Mouse (Mus musculus): ENCODE data around the gene Fcgbp. TPM values are rescaled to one million over a fixed set of nuclear protein-coding genes. Genes with fewer than 3 reads are reported as not detected.

Fcgbp gene
- polyA plus RNA-seq, 1 experiment = not detected

DNA sequence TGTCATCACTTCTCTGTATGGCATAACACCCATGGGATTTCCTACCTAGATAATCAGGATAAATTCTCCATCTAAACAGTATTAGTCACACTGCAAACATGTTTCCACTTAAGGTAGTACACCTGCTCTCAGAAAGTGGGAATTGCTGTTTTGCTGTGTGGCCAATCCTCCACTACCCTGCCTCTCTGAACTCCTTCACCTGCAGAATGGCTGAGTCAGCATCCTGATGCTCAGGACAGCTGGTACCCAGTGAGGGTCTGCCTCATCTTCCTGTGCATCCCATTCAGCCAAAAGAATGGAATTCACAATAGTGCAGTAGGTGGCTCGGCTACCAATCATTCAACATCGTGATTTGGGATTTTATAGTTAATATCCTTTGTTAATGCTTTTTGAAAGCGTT, 88.9 kb downstream of the Fcgbp start:
- Histone ChIP-seq H3K4me1 (ENCODE audit: control insufficient read depth, insufficient read depth, low read length) (no peaks in the 10 kb centered on the region), H3K4me3 (replicated peaks; ENCODE audit: control insufficient read depth, low read depth, low read length) (no peak overlapping the region), H3K27ac (ENCODE audit: control insufficient read depth, insufficient read depth, low read depth, low read length, poor library complexity) (no peak overlapping the region)
- TF ChIP-seq CTCF (IDR thresholded peaks at IDR 0.05; ENCODE audit: control insufficient read depth, insufficient read depth, low read length) (no peak), POLR2A (IDR thresholded peaks at IDR 0.05; ENCODE audit: borderline replicate concordance, control insufficient read depth, low read depth, low read length) (no peak)
- WGBS = 75% methylated on average over 3 of the region's 3 CpGs

DNA sequence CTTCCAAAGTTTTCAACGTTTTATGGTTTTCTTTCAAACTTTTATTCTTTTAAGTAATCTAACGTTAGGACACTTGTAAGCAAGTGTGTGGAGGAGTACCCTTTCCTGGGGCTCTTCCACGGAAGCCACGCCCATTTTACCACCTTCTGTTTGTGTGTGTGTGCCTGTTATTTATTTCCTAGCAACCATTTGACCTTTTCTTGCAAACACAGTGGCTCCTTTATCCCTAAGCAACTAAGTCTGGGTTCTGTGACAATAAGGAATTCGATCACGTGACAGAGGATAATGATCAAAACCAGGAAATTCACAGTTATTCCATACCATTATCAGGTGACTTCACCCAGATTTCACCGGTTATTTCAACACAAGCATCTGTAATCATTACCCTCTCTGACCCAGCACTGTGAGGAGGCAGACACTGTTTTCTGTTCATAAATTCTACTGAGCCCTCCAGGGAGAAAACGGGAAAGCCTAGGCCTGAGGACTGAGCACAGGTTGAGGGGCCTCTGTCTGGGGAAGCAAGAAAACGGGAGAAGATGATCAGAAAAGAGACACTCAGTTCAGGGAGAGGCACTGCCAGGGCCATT, 90.2 kb downstream of the Fcgbp start:
- TF ChIP-seq CTCF (IDR thresholded peaks at IDR 0.05; ENCODE audit: control insufficient read depth, insufficient read depth, low read length) (no peak), POLR2A (IDR thresholded peaks at IDR 0.05; ENCODE audit: borderline replicate concordance, control insufficient read depth, low read depth, low read length) (no peak)
- 53% methylated on average over 9 of the region's 9 CpGs for WGBS
- no peaks in the 10 kb centered on the region for H3K4me1 ChIP-seq (ENCODE audit: control insufficient read depth, insufficient read depth, low read length)

DNA sequence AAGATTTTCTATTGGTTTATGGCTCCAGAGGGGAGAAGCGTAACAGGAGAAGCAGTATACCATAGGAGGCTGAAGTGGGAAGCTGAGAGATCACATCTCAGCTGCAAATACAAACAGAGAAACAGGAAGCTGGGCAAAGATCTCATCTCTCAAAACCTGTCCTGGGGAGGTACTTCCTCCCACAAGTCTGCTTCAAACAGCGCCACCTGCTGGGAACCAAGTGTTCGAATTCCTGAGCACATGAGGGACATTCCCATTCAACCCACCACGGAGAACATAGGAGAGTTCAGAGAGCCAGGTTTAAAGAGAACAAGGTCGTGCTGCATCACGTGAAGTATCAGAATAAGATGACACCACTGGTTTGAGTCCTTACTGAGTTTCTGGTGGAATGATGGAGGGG, 94.4 kb downstream of the Fcgbp start:
- TF ChIP-seq POLR2A (IDR thresholded peaks at IDR 0.05; ENCODE audit: borderline replicate concordance, control insufficient read depth, low read depth, low read length) (no peak), CTCF (IDR thresholded peaks at IDR 0.05; ENCODE audit: control insufficient read depth, insufficient read depth, low read length) (peak; percentile 18; the same call in 1 of the 2 replicates)
- no peak overlapping the region for H3K4me3 ChIP-seq (replicated peaks; ENCODE audit: control insufficient read depth, low read depth, low read length)
- H3K4me1 ChIP-seq (ENCODE audit: control insufficient read depth, insufficient read depth, low read length) = no peaks in the 10 kb centered on the region
- 73% methylated on average over 6 of the region's 6 CpGs for WGBS
- no peak overlapping the region for H3K27ac ChIP-seq (ENCODE audit: control insufficient read depth, insufficient read depth, low read depth, low read length, poor library complexity)

More for the DNA sequence above, 90.2 kb downstream of the Fcgbp start:
- Histone ChIP-seq H3K27ac (ENCODE audit: control insufficient read depth, insufficient read depth, low read depth, low read length, poor library complexity) (no peak overlapping the region), H3K4me3 (replicated peaks; ENCODE audit: control insufficient read depth, low read depth, low read length) (no peak overlapping the region)

DNA sequence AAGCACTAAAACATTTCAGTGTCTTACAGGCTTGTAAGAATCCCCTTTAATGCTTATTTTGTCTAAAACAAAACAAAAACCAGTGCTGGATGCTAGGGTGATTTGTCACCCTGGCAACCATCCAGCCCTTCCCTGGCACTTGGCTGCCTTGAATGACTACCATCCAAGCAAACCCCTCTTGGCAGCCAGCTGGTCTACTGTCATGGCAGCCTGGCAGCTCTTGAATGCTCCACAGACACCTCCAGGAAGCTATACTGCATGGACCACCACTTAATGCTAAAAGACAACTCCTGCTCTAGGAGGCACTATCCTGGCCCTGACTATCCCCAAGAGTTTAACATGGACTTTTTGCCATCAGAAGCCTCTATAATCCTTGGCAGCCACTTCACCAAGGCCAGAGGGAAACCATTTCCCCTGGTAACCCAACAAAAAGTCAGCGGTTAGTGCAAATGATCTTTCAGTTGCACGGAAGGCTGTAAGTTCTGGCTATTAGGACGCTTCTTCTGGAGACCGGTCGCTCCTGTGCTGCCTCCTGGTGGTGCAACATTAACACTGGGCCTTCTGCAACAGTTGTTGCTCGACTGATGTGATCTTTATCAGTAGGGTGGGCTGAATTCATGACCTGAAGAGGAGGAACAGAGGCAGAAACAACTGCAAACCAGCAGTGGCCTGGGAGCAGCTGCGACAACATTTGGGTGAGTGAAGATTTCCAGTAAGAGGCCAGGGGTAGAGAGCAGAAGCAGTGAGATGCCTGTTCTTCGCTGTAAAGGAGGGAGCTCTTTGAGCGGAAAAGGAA, 97.5 kb downstream of the Fcgbp start:
- Histone ChIP-seq H3K27ac (ENCODE audit: control insufficient read depth, insufficient read depth, low read depth, low read length, poor library complexity) (peak overlapping the region; percentile 82), H3K4me3 (replicated peaks; ENCODE audit: control insufficient read depth, low read depth, low read length) (peak overlapping the region; percentile 88), H3K4me1 (ENCODE audit: control insufficient read depth, insufficient read depth, low read length) (no peaks in the 10 kb centered on the region)
- TF ChIP-seq POLR2A (IDR thresholded peaks at IDR 0.05; ENCODE audit: borderline replicate concordance, control insufficient read depth, low read depth, low read length) (no peak), CTCF (IDR thresholded peaks at IDR 0.05; ENCODE audit: control insufficient read depth, insufficient read depth, low read length) (peak; percentile 85)
- WGBS = 2% methylated on average over 9 of the region's 9 CpGs

DNA sequence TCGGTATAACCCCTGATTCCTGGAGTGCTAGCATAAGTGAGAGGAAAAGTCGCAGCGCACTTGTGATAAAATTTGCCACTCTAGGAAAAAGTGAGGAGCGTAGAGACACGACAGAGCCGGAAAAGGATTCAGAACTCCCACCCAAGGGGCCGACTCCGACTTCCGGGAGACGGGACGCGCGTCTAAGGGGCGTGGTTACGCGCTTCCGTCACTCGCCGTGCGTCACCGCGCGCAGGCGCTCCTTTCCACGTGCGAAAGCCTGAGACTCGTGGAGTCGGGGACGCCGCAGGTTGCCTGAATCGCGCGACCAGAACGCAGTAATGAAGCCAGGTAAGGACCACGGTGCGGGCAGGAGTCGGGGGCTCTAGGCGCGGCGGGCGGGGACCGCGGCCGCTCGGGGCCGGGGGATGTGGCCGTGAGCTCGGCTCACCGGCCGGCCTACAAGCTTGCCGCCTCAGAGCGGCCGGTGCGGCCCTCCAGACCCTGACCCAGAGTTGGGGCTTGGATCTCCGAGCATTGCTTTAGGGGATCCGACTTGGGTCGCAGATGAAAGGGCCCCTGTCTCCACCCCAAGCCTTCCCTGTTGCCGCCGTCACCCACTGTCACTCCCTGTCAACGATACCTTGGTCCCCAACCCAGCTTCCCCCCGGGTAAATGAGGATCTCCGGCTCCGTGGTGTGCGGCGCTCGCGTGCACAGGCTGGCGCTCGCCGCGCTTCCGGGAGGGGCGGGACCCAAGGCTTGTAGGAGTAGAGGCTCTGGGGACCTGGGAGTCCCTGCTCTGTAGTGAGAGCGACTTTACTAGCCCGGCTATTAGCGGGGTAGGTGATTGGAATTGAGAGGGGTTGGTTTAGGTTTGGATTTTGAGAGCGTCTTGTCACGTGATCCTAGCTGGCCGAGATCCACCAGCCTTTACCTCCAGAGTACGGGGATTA, 98.7 kb downstream of the Fcgbp start, which contains the start of gene Fbl:
TSS of gene Fbl (plus strand) at position 222 of the 934 bp plus-strand sequence.
- WGBS = under 1% methylated on average over 80 of the region's 80 CpGs
- TF ChIP-seq POLR2A (IDR thresholded peaks at IDR 0.05; ENCODE audit: borderline replicate concordance, control insufficient read depth, low read depth, low read length) (peak; percentile 82; the same call in 1 of the 2 replicates), CTCF (IDR thresholded peaks at IDR 0.05; ENCODE audit: control insufficient read depth, insufficient read depth, low read length) (no peak)
- Histone ChIP-seq H3K4me3 (replicated peaks; ENCODE audit: control insufficient read depth, low read depth, low read length) (peak within 1 kb of the TSS; percentile 88), H3K27ac (ENCODE audit: control insufficient read depth, insufficient read depth, low read depth, low read length, poor library complexity) (peak within 1 kb of the TSS; percentile 82), H3K4me1 (ENCODE audit: control insufficient read depth, insufficient read depth, low read length) (no peaks in the 10 kb centered on the region)

Other genes starting within 250 kb of the Fcgbp start
- gene Zfp59, start 232.6 kb upstream of the Fcgbp start, polyA plus RNA-seq (2011; ENCODE audit: insufficient read depth, insufficient read length, low replicate concordance, missing spikeins) = 0.95 and 1.2 TPM in 2 replicates
- gene Zfp607a, start 213.7 kb upstream of the Fcgbp start, polyA plus RNA-seq (2011; ENCODE audit: insufficient read depth, insufficient read length, low replicate concordance, missing spikeins) = 0.40 and 2.3 TPM in 2 replicates
- gene Zfp974, start 141.8 kb upstream of the Fcgbp start, polyA plus RNA-seq (2011; ENCODE audit: insufficient read depth, insufficient read length, low replicate concordance, missing spikeins) = 0.57 and 5.4 TPM in 2 replicates
- 3.2 and 6.0 TPM in 2 replicates for gene Zfp780b, start 92.1 kb upstream of the Fcgbp start, polyA plus RNA-seq (2011; ENCODE audit: insufficient read depth, insufficient read length, low replicate concordance, missing spikeins)
- gene Zfp850, start 57.1 kb upstream of the Fcgbp start, polyA plus RNA-seq (2011; ENCODE audit: insufficient read depth, insufficient read length, low replicate concordance, missing spikeins) = 0.34 and 1.1 TPM in 2 replicates
- gene Psmc4, start 21.1 kb upstream of the Fcgbp start, polyA plus RNA-seq (2011; ENCODE audit: insufficient read depth, insufficient read length, low replicate concordance, missing spikeins) = 81.0 and 119 TPM in 2 replicates
- not detected in 2 replicates for gene 9530053A07Rik, start 58.2 kb downstream of the Fcgbp start, polyA plus RNA-seq (2011; ENCODE audit: insufficient read depth, insufficient read length, low replicate concordance, missing spikeins)
- 104 and 144 TPM in 2 replicates for gene Fbl, start 98.5 kb downstream of the Fcgbp start, polyA plus RNA-seq (2011; ENCODE audit: insufficient read depth, insufficient read length, low replicate concordance, missing spikeins)
- 8.6 and 10.8 TPM in 2 replicates for gene Dyrk1b, start 108.2 kb downstream of the Fcgbp start, polyA plus RNA-seq (2011; ENCODE audit: insufficient read depth, insufficient read length, low replicate concordance, missing spikeins)
- gene Eid2, start 196.6 kb downstream of the Fcgbp start, polyA plus RNA-seq (2011; ENCODE audit: insufficient read depth, insufficient read length, low replicate concordance, missing spikeins) = 0.70 and 3.3 TPM in 2 replicates
- gene Eid2b, start 206.5 kb downstream of the Fcgbp start, polyA plus RNA-seq (2011; ENCODE audit: insufficient read depth, insufficient read length, low replicate concordance, missing spikeins) = 1.5 and 2.3 TPM in 2 replicates
- not detected in 2 replicates for gene Selenov, start 219.9 kb downstream of the Fcgbp start, polyA plus RNA-seq (2011; ENCODE audit: insufficient read depth, insufficient read length, low replicate concordance, missing spikeins)
- not detected in 2 replicates for gene Dll3, start 231.0 kb downstream of the Fcgbp start, polyA plus RNA-seq (2011; ENCODE audit: insufficient read depth, insufficient read length, low replicate concordance, missing spikeins)
- gene Timm50, start 240.8 kb downstream of the Fcgbp start, polyA plus RNA-seq (2011; ENCODE audit: insufficient read depth, insufficient read length, low replicate concordance, missing spikeins) = 44.6 and 44.8 TPM in 2 replicates